Mouse (Mus musculus) urinary bladder, postnatal 36 days (tissue): Measurements from ENCODE around the gene Klk1b16.
A peak's percentile ranks its signal among the peaks of the same experiment; 100 is the strongest.
"Not testable (repeated sequence)": the region's sequence is repeated elsewhere in the genome, so short reads cannot be mapped to it uniquely, and the experiment has no call there.

Source experiments
- DNase-seq, 2 experiments: peaks; one replicate each; pipeline ENCODE4 v3.0.0; 2022; ENCODE audit warnings: low spot score in 2 of 2, mixed read lengths in 1 of 2

Klk1b16 gene

DNA sequence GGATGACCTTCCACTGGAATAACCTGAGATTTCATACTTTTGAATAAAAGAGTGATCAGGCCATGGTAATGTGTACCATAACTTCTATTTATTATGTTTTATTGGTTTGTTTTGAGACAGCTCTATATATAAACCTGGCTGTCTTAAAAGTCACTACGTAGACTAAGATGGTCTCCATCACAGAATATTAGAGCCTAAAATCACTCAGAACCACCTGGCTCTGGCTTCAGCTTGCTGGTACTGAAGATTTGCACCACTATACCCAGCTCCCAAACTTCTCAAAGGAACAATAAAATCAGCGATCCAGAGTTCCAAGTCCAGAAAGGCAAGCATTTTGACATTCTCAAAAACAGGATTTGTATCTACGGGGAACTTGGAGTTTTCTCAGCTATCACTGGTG lies at the start of gene Klk1b16:
Gene Klk1b16 (plus strand): TSS at position 301 of the 400 bp plus-strand sequence.
- no peak for DNase-seq

DNA sequence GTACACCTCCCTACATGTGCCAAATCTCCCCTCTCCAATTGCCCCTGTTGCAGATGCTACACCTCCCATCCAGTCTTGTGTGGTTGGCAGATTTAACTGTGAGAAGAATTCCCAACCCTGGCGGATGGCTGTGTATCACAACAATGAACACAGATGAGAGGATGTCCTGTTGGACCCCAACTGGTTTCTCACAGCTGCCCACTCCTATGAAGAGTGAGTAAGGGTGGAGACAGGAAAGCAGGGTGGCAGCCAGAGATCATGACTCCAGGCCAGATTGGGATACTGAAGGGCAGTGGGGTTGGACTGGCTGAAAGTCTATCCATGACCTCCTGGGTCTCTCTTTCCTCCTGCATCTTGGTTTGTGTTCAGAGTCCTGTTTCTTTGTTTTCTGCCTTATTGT lies 40.5 kb upstream of the Klk1b16 start:
- DNase-seq, result no peak

DNA sequence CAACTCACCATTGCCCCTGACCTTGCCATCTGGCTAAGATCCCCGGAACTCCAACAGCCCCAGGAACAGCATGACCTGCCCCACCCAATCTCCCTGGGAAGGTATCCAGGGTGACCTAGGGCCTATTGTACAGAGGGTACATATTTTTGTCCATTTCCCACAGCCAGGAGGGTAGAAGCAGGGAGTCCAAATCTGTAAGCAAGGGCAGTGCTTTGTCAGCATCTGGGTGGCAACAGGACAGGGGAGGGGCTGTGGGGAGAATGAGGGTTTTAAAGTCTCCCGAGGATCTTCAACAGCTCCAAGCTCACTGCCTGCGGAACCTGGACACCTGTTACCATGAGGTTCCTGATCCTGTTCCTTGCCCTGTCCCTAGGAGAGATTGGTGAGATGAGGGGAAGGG lies 34.5 kb upstream of the Klk1b16 start, which contains the start of gene Klk1b21:
Gene Klk1b21 (plus strand): TSS at position 301 of the 400 bp plus-strand sequence.
- DNase-seq, result not testable (repeated sequence)

DNA sequence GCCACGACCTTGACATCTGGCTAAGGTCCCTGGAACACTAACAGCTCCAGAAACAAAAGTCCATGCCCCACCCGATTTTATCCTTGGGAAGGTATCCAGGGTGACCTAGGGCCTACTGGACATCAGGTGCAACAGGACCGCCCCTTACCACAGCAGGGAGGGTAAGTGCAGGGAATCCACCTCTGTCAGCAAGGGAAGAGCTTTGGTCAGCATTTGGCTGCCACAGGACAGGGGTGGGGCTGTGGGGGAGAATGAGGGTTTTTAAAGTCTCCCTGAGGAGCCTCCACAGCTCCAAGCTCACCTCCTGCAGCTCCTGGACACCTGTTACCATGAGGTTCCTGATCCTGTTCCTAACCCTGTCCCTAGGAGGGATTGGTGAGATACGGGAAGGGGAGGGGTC lies 24.2 kb upstream of the Klk1b16 start, which contains the start of gene Klk1b22:
Gene Klk1b22 (plus strand): TSS at position 301 of the 400 bp plus-strand sequence.
- DNase-seq, result no peak

DNA sequence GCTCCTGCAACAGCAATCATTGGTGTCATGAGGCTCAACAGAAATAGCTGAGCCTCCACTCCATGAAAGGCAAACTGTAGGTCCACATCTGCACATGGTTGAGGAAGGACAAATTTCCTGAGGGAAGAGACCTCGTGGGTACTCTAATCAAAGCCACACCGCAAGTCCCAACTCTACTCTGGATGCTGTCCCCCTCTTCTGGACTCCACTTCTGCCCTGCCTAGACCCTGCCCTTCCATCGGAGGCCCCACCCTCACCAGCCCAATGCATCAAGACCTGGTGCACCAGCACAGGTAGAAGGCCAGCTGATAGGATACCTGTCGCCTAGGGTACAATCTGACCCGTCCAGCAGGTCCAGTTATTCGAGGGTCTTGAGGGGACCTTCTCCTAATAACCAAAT lies 13.1 kb upstream of the Klk1b16 start:
- no peak for DNase-seq

DNA sequence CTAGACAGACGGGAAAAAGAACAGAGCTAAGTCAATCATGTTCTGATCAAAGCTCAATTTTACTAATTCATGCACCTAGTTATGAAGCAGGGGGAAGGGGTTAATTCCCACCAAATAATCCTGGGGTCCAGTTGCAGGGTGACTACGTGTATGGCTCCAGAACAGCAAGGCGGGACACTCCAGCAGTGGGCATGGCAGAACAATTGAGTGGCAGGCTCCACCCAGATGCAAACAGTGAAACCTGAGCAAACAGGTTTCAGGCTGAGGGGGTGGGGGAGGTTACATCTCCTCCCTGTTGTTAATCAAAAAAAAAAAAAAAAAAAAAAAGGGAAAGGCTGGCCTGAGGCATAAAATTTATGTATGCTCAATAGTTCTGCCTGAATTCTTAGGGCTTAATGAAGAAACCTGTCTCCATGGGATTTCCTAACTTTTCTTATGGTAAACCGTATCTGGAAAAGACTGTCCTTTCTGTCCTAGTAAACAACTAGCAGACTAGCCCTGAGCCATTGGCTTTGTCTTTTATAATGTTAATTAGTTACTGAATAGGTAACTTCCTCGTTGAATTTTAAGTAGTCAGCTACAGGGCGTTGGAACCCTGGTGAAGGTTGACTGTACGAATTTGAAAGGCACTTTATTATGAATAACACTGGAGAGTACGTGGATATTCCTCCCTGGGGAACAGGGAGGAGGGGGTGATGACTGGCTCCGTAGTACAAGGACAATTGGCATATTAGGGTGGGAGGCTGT lies 42.9 kb downstream of the Klk1b16 start:
- DNase-seq, result no peak

DNA sequence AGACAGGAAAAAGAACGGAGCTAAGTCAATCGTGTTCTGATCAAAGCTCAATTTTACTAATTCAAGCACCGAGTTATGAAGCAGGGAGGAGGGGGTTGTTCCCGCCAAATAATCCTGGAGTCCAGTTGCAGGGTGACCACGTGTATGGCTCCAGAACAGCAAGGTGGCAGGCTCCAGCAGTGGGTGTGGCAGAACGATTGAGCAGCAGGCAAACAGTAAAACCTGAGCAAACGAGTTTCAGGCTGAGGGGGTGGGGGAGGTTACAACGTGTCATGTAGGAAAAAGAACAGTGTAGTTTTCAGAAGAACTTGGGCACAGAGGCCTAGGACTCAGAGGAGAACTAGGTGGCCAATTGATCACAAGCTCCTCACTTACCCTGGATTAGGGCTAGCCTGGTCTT lies 49.9 kb downstream of the Klk1b16 start:
- peak in 1 of 2 experiments; percentile 9 for DNase-seq

DNA sequence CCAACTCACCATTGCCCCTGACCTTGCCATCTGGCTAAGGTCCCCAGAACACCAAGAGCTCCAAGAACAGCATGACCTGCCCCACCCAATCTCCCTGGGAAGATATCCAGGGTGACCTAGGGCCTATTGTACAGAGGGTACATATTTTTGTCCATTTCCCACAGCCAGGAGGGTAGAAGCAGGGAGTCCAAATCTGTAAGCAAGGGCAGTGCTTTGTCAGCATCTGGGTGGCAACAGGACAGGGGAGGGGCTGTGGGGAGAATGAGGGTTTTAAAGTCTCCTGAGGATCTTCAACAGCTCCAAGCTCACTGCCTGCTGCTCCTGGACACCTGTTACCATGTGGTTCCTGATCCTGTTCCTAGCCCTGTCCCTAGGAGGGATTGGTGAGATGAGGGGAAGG lies 51.4 kb downstream of the Klk1b16 start, which contains the start of gene Klk1b24:
Gene Klk1b24 (plus strand): TSS at position 301 of the 400 bp plus-strand sequence.
- DNase-seq, result not testable (repeated sequence)
